In the genomic region with DNA sequence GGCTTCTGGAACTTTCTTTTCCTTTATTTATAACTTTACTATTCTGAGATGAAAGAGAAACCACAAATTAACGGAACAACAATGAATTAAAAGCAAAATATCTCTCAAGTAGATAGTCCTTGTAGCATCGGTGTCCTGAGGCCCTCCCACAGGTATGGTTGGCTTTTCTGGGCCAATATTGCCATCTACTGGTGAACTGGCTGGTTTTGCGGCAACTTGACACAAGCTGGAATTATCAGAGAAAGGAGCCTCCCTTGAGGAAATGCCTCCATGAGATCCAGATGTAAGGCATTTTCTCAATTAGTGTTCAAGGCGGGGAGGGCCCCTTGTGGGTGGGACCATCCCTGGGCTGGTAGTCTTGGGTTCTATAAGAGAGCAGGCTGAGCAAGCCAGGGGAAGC, we compare ENCODE assay signal across 8 mouse cellular contexts.
DNase-seq lines count a peak whose midpoint lies in the region; ATAC-seq and TF ChIP-seq lines count a peak whose summit lies in the region.
"Not testable (repeated sequence)": the region's sequence is repeated elsewhere in the genome, so short reads cannot be mapped to it uniquely, and the experiment has no call there.

No protein-coding gene starts in this region.

- not testable (repeated sequence) for H3K4me3 ChIP-seq in forebrain, embryonic 15.5 days; hindbrain, embryonic 12.5 days; lung, postnatal 0 days (ENCODE audit: low read depth, low read length)

- H3K27ac ChIP-seq in forebrain, embryonic 15.5 days (replicated peaks); hindbrain, embryonic 12.5 days; lung, postnatal 0 days (ENCODE audit: low read length): not testable (repeated sequence)

- not testable (repeated sequence) for H3K9me3 ChIP-seq in forebrain, embryonic 15.5 days; hindbrain, embryonic 12.5 days (replicated peaks); lung, postnatal 0 days (ENCODE audit: low read length)

- not testable (repeated sequence) for H3K27me3 ChIP-seq in forebrain, embryonic 15.5 days; hindbrain, embryonic 12.5 days; lung, postnatal 0 days (replicated peaks; ENCODE audit: insufficient read depth, low read length)

- H3K36me3 ChIP-seq in forebrain, embryonic 15.5 days; hindbrain, embryonic 12.5 days; lung, postnatal 0 days (ENCODE audit: insufficient read depth, low read length): not testable (repeated sequence)

- DNase-seq in WW6 (ENCODE audit: low read depth, low spot score): peak; percentile 14
- peak; percentile 8 for DNase-seq in cerebellum, adult 9-10 months
- peak; percentile 37 for DNase-seq in layer of hippocampus, adult 9-10 months (ENCODE audit: low spot score)
- DNase-seq in lung, postnatal 0 days (ENCODE audit: low spot score): peak; percentile 40
- DNase-seq in ovary, postnatal 14 days (ENCODE audit: low spot score): peak; percentile 21
- peak; percentile 47 for DNase-seq in thymus, postnatal 4 days

- TF ChIP-seq CTCF in lung, postnatal 0 days (IDR thresholded peaks at IDR 0.05): peak; percentile 77

- peak; percentile 85 for ATAC-seq in forebrain, embryonic 15.5 days (replicated peaks)
- peak; percentile 73 for ATAC-seq in hindbrain, embryonic 12.5 days (ENCODE audit: low FRiP score)
- not testable (repeated sequence) for ATAC-seq in lung, postnatal 0 days

- not testable (repeated sequence) for TF ChIP-seq EP300 in lung, postnatal 0 days (IDR thresholded peaks at IDR 0.05)

- 6% methylated on average over 4 of the region's 4 CpGs for WGBS in forebrain, embryonic 15.5 days
- WGBS in hindbrain, embryonic 12.5 days: 7% methylated on average over 4 of the region's 4 CpGs
- WGBS in lung, postnatal 0 days: 4% methylated on average over 4 of the region's 4 CpGs

- H3K9ac ChIP-seq in forebrain, embryonic 15.5 days (replicated peaks); hindbrain, embryonic 12.5 days; lung, postnatal 0 days (replicated peaks; ENCODE audit: low read depth): not testable (repeated sequence)

- H3K4me1 ChIP-seq in forebrain, embryonic 15.5 days; hindbrain, embryonic 12.5 days; lung, postnatal 0 days (ENCODE audit: insufficient read depth, low read depth, low read length): not testable (repeated sequence)

- not testable (repeated sequence) for H3K4me2 ChIP-seq in forebrain, embryonic 15.5 days (replicated peaks); hindbrain, embryonic 12.5 days (replicated peaks); lung, postnatal 0 days (replicated peaks; ENCODE audit: low read depth, low read length)
